Mouse (Mus musculus): Measurements from ENCODE around the gene St3gal3.

Gene St3gal3

DNA sequence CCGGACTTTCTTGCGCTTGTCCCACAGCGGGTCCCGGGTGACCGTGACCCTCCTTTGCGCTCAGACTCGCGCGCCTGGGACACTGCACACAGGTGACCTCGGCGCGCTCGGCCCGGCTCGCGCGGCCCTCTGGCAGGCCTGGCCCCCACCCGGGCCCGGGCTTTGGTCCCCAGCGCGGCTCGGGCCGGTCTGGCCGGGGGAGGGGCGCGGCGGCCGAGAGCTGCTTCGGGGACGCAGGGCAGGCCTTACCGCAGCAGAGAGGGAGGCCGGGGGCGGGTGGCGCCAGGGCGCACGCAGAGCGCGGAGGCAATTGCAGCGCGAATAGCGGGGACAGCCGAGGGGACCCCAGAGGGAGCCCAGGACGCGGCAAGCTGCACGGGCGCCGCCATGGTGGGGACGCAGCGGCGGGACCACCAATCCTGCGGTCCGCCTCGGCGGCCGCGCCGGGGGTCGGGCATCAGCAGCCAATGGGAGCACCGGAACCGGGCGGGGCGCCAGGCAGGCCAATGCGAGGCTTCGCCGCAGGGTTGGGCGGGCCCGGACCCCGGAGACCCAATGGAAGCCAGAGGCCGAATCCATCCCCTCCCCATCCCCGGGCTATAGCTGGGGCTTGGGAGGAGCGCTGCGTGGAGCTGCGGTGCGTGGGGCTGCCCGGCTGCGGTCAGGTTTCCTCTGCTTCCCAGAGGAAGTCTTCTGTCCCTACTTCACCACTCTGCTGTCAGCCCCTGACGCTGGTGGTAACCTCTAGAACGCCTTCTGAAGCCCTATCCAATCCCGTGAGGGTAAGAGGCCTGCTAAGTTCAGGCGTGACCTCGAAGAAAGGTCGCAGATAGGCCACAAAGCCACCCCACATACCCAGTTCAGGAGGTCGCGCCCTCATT is at the start of gene St3gal3:
TSS of gene St3gal3 (minus strand) at position 430 of the 881 bp plus-strand sequence.
- no peaks in the 10 kb centered on the region for H3K36me3 ChIP-seq (ENCODE audit: control insufficient read depth, insufficient read depth, low read length, poor library complexity, severe bottlenecking)
- no peaks in the 10 kb centered on the region for H3K27me3 ChIP-seq (ENCODE audit: control insufficient read depth, insufficient read depth, low read length, poor library complexity, severe bottlenecking)
- peak; percentile 84 for DNase-seq (ENCODE audit: low read depth, low spot score)

DNA sequence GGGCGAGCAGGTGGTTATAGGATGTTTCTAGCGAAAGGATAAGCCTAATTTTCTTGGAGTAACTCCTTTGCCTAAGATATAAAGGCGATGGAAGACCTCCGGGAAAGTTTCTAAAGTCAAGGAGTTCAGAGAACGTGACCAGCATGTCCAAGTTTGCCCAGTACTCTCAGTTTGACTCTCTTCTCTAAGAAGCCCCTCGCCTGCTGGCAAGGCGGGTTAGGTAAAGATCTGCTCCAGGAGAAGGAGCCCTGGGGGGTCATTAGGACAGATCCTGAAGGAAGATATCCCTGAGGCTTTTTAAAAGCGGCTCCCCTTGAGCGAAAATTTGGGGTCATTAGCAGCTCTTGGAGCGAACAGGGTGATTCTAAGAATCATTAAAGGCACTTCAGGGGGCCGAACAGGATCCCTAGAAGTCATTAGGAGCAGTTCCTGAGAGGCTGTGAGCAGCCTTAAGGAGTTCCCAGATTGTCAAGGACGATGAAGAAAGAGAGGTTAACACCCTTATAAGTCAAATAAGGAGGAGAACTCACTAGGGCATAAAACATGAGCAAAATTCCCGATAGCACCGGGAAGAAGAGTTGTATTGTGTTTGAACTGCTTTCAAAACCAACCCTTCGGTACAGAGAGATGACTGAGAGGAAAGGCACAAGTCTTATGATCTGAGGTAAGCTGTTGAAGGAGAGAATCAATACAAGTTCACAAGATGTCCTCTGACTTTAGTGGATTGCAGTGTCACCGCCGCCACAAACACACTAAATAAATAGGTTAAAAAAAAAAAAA is 45.8 kb upstream of the St3gal3 start:
- Histone ChIP-seq H3K27me3 (ENCODE audit: control insufficient read depth, insufficient read depth, low read length, poor library complexity, severe bottlenecking) (no peaks in the 10 kb centered on the region), H3K36me3 (ENCODE audit: control insufficient read depth, insufficient read depth, low read length, poor library complexity, severe bottlenecking) (peaks cover 7% of the 10 kb centered on the region)
- DNase-seq (ENCODE audit: low read depth, low spot score): no peak

GRCm38 (mm10) chr4:118179467-118180300 is 45.0 kb upstream of the St3gal3 start, which contains the start of gene Kdm4a:
Kdm4a (minus strand) TSS chr4:118180043.
- H3K27me3 ChIP-seq (ENCODE audit: control insufficient read depth, insufficient read depth, low read length, poor library complexity, severe bottlenecking): no peaks in the 10 kb centered on the region

DNA sequence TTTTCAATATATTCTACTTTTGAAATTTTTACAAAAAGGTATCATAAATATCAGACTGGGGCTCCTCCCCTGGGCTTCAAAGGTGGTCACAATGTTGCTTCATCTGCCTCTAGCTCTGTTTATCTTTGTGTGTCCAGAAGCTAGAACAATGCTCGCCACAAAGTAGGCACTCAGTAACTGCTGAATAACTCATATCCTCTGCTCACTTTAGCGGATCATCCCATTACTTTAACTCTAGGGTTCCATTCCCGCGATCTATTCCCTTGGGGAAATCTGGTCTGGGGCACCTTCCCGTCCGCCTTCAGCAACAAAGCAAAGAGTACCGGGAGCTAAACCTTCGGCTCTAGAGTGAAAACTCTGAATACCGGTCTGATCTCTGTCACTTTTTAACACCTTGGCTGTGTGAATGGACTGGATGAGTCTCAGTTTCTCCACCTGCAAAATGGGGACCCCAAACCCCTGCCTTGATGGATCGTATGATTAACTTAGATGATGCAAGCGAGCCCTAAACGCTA is 44.3 kb upstream of the St3gal3 start:
- Histone ChIP-seq H3K27me3 (ENCODE audit: control insufficient read depth, insufficient read depth, low read length, poor library complexity, severe bottlenecking) (no peaks in the 10 kb centered on the region), H3K36me3 (ENCODE audit: control insufficient read depth, insufficient read depth, low read length, poor library complexity, severe bottlenecking) (peaks cover 12% of the 10 kb centered on the region)
- no peak for DNase-seq (ENCODE audit: low read depth, low spot score)

More at GRCm38 (mm10) chr4:118179467-118180300, 45.0 kb upstream of the St3gal3 start, which contains the start of gene Kdm4a:
- DNase-seq (ENCODE audit: low read depth, low spot score): peak; percentile 97
- peaks cover 10% of the 10 kb centered on the region for H3K36me3 ChIP-seq (ENCODE audit: control insufficient read depth, insufficient read depth, low read length, poor library complexity, severe bottlenecking)

- DNase-seq (ENCODE audit: low read depth, low spot score): peak; percentile 63
- Histone ChIP-seq H3K27me3 (ENCODE audit: control insufficient read depth, insufficient read depth, low read length, poor library complexity, severe bottlenecking) (no peaks in the 10 kb centered on the region), H3K36me3 (ENCODE audit: control insufficient read depth, insufficient read depth, low read length, poor library complexity, severe bottlenecking) (peaks cover 19% of the 10 kb centered on the region)
Measured at GRCm38 (mm10) chr4:118172461-118172860, 37.7 kb upstream of the St3gal3 start.

DNA sequence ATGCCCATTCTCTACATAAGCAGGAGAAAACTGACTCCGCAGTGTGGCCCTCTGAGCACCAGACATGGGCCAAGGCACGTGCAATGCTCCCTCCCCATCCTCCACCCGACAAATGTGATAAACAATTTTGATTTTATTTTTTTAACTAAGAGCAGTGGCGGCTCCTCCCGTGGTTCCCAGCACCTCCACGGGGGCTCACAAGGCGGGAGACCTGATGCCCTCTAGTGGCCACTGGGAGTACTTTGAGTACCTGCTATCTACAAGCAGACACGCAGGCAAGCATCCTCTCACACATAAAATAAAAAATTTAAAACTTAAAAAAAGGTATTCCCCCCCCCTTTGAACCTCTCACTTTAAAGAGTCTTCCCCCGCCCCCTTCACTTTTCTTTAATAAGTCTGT is 36.3 kb upstream of the St3gal3 start:
- peak; percentile 58 for DNase-seq (ENCODE audit: low read depth, low spot score)
- H3K36me3 ChIP-seq (ENCODE audit: control insufficient read depth, insufficient read depth, low read length, poor library complexity, severe bottlenecking): peaks cover 20% of the 10 kb centered on the region

DNA sequence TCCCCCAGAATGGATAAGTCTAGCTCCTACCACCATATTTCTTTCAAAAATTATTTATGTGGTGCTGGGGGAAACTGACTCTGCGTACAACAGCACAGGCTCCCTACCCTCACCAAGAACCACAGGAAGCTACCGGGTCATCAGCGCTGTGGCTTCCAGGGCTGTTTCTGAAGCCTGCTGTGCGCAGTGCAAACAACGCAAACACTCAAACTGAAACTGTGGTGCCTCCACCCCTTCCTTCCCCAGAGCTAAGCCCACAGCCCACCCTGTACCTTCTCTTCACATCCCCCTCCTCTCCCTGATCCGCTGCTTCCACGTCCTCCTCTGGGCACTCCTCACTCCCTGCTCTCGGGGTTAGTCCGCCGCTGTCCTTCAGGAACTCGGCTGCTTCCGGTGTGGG is 27.4 kb upstream of the St3gal3 start:
- H3K27me3 ChIP-seq (ENCODE audit: control insufficient read depth, insufficient read depth, low read length, poor library complexity, severe bottlenecking): no peaks in the 10 kb centered on the region
- no peak for DNase-seq (ENCODE audit: low read depth, low spot score)
- peaks cover 23% of the 10 kb centered on the region for H3K36me3 ChIP-seq (ENCODE audit: control insufficient read depth, insufficient read depth, low read length, poor library complexity, severe bottlenecking)

More for the DNA sequence above, 36.3 kb upstream of the St3gal3 start:
- H3K27me3 ChIP-seq (ENCODE audit: control insufficient read depth, insufficient read depth, low read length, poor library complexity, severe bottlenecking): no peaks in the 10 kb centered on the region

DNA sequence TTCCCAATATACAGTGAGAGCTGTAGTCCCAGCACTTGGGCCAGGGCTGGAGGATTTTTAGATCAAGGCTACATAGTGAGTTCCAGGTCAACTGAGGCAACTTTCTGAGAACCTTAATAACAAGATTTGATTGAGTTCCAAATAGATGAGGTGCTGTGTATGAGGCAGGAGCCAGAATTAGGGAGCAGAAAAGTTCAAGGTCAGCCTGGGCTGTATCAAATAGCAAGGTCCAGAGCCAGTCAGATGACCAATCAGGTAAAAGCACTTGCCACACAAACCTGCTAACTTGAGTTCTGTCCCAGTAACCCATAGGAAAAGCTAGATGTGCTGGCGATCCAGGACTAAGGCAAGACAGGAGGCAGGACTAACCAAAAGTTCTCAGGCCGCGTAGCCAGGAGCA is 23.0 kb upstream of the St3gal3 start:
- peaks cover 8% of the 10 kb centered on the region; the same call in 1 of the 2 replicates for H3K36me3 ChIP-seq (ENCODE audit: control insufficient read depth, insufficient read depth, low read length, poor library complexity, severe bottlenecking)
- no peak for DNase-seq (ENCODE audit: low read depth, low spot score)
- H3K27me3 ChIP-seq (ENCODE audit: control insufficient read depth, insufficient read depth, low read length, poor library complexity, severe bottlenecking): no peaks in the 10 kb centered on the region

GRCm38 (mm10) chr4:118156559-118156958 is 21.8 kb upstream of the St3gal3 start:
- Histone ChIP-seq H3K27me3 (ENCODE audit: control insufficient read depth, insufficient read depth, low read length, poor library complexity, severe bottlenecking) (no peaks in the 10 kb centered on the region), H3K36me3 (ENCODE audit: control insufficient read depth, insufficient read depth, low read length, poor library complexity, severe bottlenecking) (peaks cover 8% of the 10 kb centered on the region; the same call in 1 of the 2 replicates)
- DNase-seq (ENCODE audit: low read depth, low spot score): no peak

GRCm38 (mm10) chr4:118154889-118155288 is 20.2 kb upstream of the St3gal3 start:
- no peaks in the 10 kb centered on the region for H3K27me3 ChIP-seq (ENCODE audit: control insufficient read depth, insufficient read depth, low read length, poor library complexity, severe bottlenecking)
- no peak for DNase-seq (ENCODE audit: low read depth, low spot score)
- H3K36me3 ChIP-seq (ENCODE audit: control insufficient read depth, insufficient read depth, low read length, poor library complexity, severe bottlenecking): 0 out of 2 replicates have a peak, but pooled peaks cover 2% of the 10 kb centered on the region

- peak; percentile 60 for DNase-seq (ENCODE audit: low read depth, low spot score)
- H3K36me3 ChIP-seq (ENCODE audit: control insufficient read depth, insufficient read depth, low read length, poor library complexity, severe bottlenecking): no peaks in the 10 kb centered on the region; the same call in 1 of the 2 replicates
Measured at GRCm38 (mm10) chr4:118152020-118152785, 17.5 kb upstream of the St3gal3 start.

GRCm38 (mm10) chr4:118150804-118151203 is 16.1 kb upstream of the St3gal3 start:
- no peak for DNase-seq (ENCODE audit: low read depth, low spot score)
- peaks cover 3% of the 10 kb centered on the region for H3K36me3 ChIP-seq (ENCODE audit: control insufficient read depth, insufficient read depth, low read length, poor library complexity, severe bottlenecking)
- H3K27me3 ChIP-seq (ENCODE audit: control insufficient read depth, insufficient read depth, low read length, poor library complexity, severe bottlenecking): no peaks in the 10 kb centered on the region

More at GRCm38 (mm10) chr4:118152020-118152785, 17.5 kb upstream of the St3gal3 start:
- no peaks in the 10 kb centered on the region for H3K27me3 ChIP-seq (ENCODE audit: control insufficient read depth, insufficient read depth, low read length, poor library complexity, severe bottlenecking)

DNA sequence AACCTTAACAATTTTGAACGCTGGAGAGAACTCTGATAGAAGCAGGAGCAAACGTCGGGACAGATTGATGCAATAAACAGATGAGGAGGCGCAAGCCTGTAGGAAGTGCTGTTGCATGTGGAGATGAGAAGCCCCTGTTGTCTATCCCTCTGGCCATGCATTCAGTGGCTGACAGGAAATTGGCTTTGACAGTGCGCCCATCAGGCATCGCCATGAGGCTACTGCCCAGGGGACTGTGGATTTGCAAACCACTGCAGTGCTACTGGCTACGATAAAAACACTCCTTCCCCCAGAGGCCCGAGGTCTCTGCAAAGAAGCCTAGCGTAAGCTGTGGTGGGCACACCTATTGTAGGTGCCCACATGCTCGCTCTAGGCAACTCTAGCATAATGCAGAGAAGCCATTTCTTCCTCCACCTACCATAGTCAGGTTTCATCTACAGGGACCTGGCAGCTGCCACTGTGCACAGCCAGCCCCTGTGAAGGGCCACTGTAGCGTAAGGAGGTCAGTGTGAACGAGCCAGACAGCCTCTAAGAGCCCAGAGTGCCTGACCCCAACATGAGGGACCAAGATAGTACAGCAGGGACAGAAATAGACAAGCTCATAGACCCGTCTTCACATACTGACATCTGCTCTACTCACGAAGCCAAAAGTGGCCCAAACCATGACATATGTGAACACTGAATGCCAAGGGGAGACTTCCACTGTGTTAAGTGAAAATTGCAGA is 15.4 kb upstream of the St3gal3 start:
- no peak for DNase-seq (ENCODE audit: low read depth, low spot score)
- Histone ChIP-seq H3K36me3 (ENCODE audit: control insufficient read depth, insufficient read depth, low read length, poor library complexity, severe bottlenecking) (peaks cover 3% of the 10 kb centered on the region), H3K27me3 (ENCODE audit: control insufficient read depth, insufficient read depth, low read length, poor library complexity, severe bottlenecking) (no peaks in the 10 kb centered on the region)
